Mouse (Mus musculus): ENCODE measurements around the gene Tsen34.
"Not testable (repeated sequence)": the region's sequence is repeated elsewhere in the genome, so short reads cannot be mapped to it uniquely, and the experiment has no call there.

Gene Tsen34

DNA sequence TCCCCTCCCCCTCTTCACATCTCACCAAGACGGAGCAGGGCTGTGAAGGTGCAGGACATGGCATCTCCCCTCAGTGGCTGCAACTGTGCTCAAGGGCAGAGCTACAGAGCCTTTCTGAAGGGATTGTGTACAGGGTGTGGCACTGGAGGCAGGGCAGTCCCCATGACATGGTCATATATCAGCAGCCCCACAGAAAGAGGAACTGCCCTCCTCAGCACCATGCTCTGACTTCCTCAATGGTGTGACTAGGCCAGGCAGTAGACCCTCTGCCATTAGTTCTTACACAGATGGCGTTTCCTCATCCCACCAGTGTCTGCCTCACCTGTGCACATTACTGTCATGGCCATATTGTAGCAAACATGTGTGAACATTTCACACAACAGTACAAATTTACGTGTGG is 27.6 kb downstream of the Tsen34 start, which contains the start of gene Pirb:
Pirb (minus strand) TSS at position 124 of the 400 bp plus-strand sequence.
- DNase-seq (ENCODE audit: low spot score in 2 of 2), result not testable (repeated sequence)

DNA sequence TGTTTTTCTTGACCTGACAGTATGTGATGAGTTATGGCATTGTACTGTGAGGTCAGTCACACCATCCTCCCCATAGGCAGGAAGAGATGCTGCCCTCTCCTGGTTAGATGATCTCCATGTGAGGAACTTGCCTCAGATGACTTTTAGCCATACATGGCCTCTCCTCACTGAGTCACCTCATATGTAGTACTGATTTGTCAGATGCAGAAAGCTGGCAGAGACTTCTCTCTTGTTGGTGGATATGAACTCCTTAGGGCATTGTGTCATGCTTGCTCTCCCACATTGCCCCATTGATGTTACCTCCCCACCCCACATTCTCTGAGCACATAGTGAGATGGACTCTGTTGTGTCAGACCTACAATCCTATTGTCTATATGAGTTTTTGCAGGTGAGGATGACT is 32.8 kb downstream of the Tsen34 start:
- not testable (repeated sequence) for DNase-seq (ENCODE audit: low spot score in 2 of 2)

- DNase-seq (ENCODE audit: low spot score in 2 of 2), result not testable (repeated sequence)
Measured at GRCm38 (mm10) chr7:3732675-3733074, 40.0 kb downstream of the Tsen34 start.
